Mouse (Mus musculus) limb, embryonic 13.5 days (tissue): Measurements from ENCODE around the gene Gsdme. TPM values are rescaled to one million over a fixed set of nuclear protein-coding genes. Genes with fewer than 3 reads are reported as not detected.

Source experiments
- ATAC-seq: fragments of 200-750 bp; cut with Nextera tagmentation; 2 replicates; pipeline ENCODE4 v1.8.0; 2017; ENCODE audit warnings: low read depth, moderate number of reproducible peaks, moderate TSS enrichment; ENCODE audit not compliant: low FRiP score
- H3K27ac ChIP-seq: fragments of 300-500 bp; sonication (generic); 2 replicates; pipeline ENCODE4 v1.5.1; 2015; ENCODE audit warnings: inconsistent platforms, mild to moderate bottlenecking, moderate library complexity
- H3K27me3 ChIP-seq: fragments of 300-500 bp; sonication (generic); 2 replicates; pipeline ENCODE4 v1.6.1; 2015; ENCODE audit warnings: mild to moderate bottlenecking, inconsistent platforms
- H3K36me3 ChIP-seq: fragments of 300-500 bp; sonication (generic); 2 replicates; pipeline ENCODE4 v1.6.1; 2015; ENCODE audit warnings: inconsistent platforms, mild to moderate bottlenecking, moderate library complexity
- H3K4me1 ChIP-seq: fragments of 300-500 bp; sonication (generic); 2 replicates; pipeline ENCODE4 v1.6.1; 2015; ENCODE audit warnings: inconsistent platforms
- H3K4me2 ChIP-seq: fragments of 300-500 bp; sonication (generic); replicated peaks from 2 replicates; pipeline ENCODE4 v1.6.1; 2015; ENCODE audit warnings: inconsistent platforms, mild to moderate bottlenecking, moderate library complexity
- H3K4me3 ChIP-seq: fragments of 300-500 bp; sonication (generic); 2 replicates; pipeline ENCODE4 v1.5.1; 2015; ENCODE audit warnings: moderate library complexity, mild to moderate bottlenecking, inconsistent platforms
- H3K9ac ChIP-seq: fragments of 300-500 bp; sonication (generic); 2 replicates; pipeline ENCODE4 v1.6.1; 2015; ENCODE audit warnings: mild to moderate bottlenecking, inconsistent platforms
- H3K9me3 ChIP-seq: fragments of 300-500 bp; sonication (generic); 2 replicates; pipeline ENCODE4 v1.6.1; 2016; ENCODE audit warnings: inconsistent platforms
- WGBS: fragments of 180-500 bp; shearing (Covaris S2); methylation state at CpG from one replicate; pipeline ENCODE4 v1.1.7; 2015; 5-methylcytosine and 5-hydroxymethylcytosine counted together
- polyA plus RNA-seq: library from polyadenylated mRNA; unstranded; fragments of >200 nt; fragmentation: Nextera tagmentation; extraction: Ambion mirVana; gene quantifications from 2 replicates; pipeline ENCODE4 v1.2.1, GENCODE M21; 2015

The Gsdme gene
- polyA plus RNA-seq, 1 experiment from 2014 or later = 51.0 TPM

DNA sequence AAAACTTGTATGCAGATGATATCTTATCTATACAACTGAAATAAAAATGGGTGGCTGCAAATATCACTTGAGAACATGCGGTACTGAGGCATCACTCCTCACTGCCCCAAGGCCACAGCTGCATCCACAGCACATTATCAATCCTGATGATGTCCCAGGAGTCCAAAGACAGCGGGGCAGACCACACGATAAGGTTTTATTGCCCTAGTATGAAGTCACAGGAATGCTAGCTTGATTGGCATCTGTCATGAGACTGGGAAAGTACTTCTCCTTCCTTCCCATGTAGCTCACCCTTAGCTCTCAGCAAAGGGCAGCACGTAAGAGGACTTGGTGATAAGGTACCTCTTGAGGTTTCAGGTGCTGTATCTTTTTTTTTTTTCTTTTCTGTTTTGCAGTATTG, 19.5 kb downstream of the Gsdme start:
- no peak for ATAC-seq
- H3K9me3 ChIP-seq = no peaks in the 10 kb centered on the region
- no peak overlapping the region for H3K4me2 ChIP-seq
- no peaks in the 10 kb centered on the region for H3K27me3 ChIP-seq
- H3K4me3 ChIP-seq = no peak overlapping the region
- H3K36me3 ChIP-seq = no peaks in the 10 kb centered on the region
- H3K4me1 ChIP-seq = no peaks in the 10 kb centered on the region
- H3K9ac ChIP-seq = no peak overlapping the region
- 80% methylated on average over 4 of the region's 4 CpGs for WGBS
- no peak overlapping the region for H3K27ac ChIP-seq

DNA sequence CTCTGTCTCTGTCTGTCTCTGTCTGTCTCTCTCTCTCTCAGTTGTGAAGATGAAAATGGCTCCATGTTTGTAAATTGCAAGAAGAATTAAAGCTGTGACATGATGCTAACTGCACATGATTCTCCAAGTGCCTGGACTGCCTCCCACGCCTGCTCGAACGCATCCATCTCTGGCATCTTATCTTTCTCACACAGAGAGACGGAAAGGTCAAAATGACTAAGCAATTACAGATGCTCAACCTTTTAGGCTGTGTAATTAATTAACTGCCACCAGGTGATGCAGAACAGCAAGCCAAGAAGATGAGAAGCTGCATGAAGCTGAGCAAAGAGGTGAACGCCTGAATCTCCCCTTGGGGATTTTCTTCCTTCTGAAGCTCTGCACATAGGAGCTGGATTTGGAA, 23.2 kb downstream of the Gsdme start:
- 51% methylated on average over 5 of the region's 5 CpGs for WGBS
- Histone ChIP-seq H3K4me1 (no peaks in the 10 kb centered on the region), H3K27ac (no peak overlapping the region), H3K4me2 (no peak overlapping the region), H3K36me3 (no peaks in the 10 kb centered on the region), H3K9ac (no peak overlapping the region), H3K9me3 (no peaks in the 10 kb centered on the region), H3K4me3 (no peak overlapping the region), H3K27me3 (no peaks in the 10 kb centered on the region)
- no peak for ATAC-seq

DNA sequence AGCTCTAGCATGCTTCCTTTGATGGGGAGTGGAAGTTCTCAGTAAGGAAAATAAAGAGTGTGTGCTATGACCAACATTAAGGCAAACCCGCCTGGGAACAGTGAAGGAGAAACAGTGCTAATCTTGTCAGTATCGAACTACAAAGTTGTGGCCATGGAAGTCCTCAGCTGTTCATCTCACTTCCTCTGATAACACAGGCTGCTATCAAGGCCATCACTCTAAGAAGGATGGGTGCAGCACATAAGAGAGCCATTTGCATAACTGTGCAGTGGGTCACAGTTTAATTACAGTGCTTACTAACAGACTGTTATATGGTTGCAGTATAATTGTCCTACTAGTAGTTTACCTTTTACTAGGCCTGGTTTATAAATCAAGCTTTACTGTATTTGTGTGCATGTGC, 23.8 kb downstream of the Gsdme start:
- no peak for ATAC-seq
- H3K4me3 ChIP-seq = no peak overlapping the region
- no peaks in the 10 kb centered on the region for H3K27me3 ChIP-seq
- H3K36me3 ChIP-seq = no peaks in the 10 kb centered on the region
- H3K4me1 ChIP-seq = no peaks in the 10 kb centered on the region
- no peak overlapping the region for H3K4me2 ChIP-seq
- H3K9ac ChIP-seq = no peak overlapping the region
- 92% methylated on average over 2 of the region's 2 CpGs for WGBS
- H3K9me3 ChIP-seq = no peaks in the 10 kb centered on the region
- no peak overlapping the region for H3K27ac ChIP-seq

DNA sequence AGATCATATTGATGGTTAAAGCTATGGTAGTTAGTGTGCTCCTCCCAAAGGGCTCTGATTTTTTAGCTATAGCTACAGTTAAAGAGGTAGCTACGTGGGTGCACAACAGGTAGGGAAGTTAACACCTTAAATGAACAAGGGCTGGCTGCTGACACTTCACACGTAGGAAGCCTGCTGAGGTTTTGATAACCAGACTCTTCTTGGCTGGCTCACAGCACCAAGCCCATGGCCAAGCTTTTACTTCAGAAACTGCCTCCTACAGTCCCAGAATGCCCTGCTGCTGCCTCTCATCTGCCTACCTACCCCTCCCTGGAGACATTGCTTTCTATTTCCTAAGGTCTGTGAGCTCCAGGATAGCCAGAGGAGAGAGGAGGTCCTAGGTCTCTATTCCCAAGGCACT, 25.7 kb downstream of the Gsdme start:
- Histone ChIP-seq H3K27ac (no peak overlapping the region), H3K4me3 (no peak overlapping the region), H3K9ac (no peak overlapping the region), H3K9me3 (no peaks in the 10 kb centered on the region), H3K4me2 (no peak overlapping the region), H3K4me1 (no peaks in the 10 kb centered on the region), H3K27me3 (no peaks in the 10 kb centered on the region), H3K36me3 (no peaks in the 10 kb centered on the region)
- no peak for ATAC-seq
- 75% methylated on average over 2 of the region's 2 CpGs for WGBS

DNA sequence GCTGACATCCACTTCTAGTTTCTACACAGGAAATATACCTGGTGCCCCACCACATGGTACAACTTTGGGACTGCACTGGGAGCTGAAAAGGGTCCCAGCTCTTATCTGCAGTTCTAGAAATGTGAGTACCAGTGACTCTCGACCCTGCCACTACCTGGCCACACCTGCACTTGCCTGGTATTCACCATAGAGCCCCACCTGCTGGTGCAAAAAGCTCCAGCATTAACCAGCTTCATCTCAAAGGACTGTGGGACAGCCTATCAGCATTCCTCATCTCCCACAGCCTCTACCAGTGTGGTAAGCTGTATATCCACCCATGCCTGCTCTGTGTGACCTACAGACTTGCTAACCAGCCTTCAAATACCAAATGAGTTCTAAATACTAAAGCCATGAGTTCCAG, 30.7 kb downstream of the Gsdme start:
- H3K9me3 ChIP-seq = no peaks in the 10 kb centered on the region
- H3K27me3 ChIP-seq = no peaks in the 10 kb centered on the region
- H3K27ac ChIP-seq = no peak overlapping the region
- H3K9ac ChIP-seq = no peak overlapping the region
- 44% methylated on average over 1 of the region's 1 CpGs for WGBS
- H3K4me2 ChIP-seq = no peak overlapping the region
- ATAC-seq = no peak
- no peak overlapping the region for H3K4me3 ChIP-seq
- no peaks in the 10 kb centered on the region for H3K36me3 ChIP-seq
- no peaks in the 10 kb centered on the region for H3K4me1 ChIP-seq

DNA sequence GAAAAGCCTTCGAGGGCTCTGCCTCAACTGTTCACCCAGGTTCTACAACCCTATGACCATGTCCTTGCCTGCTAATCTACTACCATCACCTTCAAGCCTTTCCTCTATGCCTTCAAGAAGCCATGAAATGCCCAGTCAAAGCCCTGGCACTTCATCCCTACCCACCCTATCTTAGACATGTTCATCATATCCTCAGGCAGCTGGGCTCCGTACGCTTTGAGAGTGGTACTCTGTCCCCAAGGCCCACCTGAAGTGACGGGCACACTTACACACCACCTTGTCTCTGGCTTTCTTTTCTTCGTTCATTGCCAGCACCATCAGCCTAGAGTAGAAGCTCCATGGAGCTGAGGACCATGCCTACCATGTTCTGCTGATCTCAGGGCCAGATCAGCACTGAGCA, 32.4 kb downstream of the Gsdme start:
- Histone ChIP-seq H3K4me1 (no peaks in the 10 kb centered on the region), H3K9ac (no peak overlapping the region), H3K9me3 (no peaks in the 10 kb centered on the region), H3K27ac (no peak overlapping the region), H3K27me3 (no peaks in the 10 kb centered on the region), H3K4me2 (no peak overlapping the region), H3K4me3 (no peak overlapping the region), H3K36me3 (no peaks in the 10 kb centered on the region)
- WGBS = 87% methylated on average over 5 of the region's 5 CpGs
- no peak for ATAC-seq

DNA sequence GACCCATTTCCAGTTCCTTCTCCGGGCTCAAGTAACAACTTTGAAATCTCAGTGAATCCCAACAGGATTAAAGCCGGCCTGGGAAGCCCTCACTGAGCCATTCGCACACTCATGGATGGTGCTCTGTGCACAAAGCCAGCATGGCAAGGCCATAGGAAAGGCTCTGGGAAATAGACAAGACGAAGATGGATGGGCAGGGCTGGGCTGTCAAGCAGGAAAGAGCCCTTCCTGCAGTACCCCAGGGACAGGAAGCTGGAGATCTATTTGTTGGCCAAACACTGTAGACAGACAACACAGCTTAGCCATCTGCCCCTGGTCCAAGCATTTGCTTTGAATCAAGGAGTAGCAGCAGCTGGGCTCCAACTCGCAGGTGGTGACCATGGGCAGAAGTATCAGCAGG, 35.5 kb downstream of the Gsdme start:
- WGBS = 77% methylated on average over 5 of the region's 5 CpGs
- H3K9me3 ChIP-seq = no peaks in the 10 kb centered on the region
- H3K27ac ChIP-seq = no peak overlapping the region
- H3K4me3 ChIP-seq = no peak overlapping the region
- no peaks in the 10 kb centered on the region for H3K4me1 ChIP-seq
- H3K9ac ChIP-seq = no peak overlapping the region
- H3K27me3 ChIP-seq = no peaks in the 10 kb centered on the region
- ATAC-seq = no peak
- no peak overlapping the region for H3K4me2 ChIP-seq
- no peaks in the 10 kb centered on the region for H3K36me3 ChIP-seq

DNA sequence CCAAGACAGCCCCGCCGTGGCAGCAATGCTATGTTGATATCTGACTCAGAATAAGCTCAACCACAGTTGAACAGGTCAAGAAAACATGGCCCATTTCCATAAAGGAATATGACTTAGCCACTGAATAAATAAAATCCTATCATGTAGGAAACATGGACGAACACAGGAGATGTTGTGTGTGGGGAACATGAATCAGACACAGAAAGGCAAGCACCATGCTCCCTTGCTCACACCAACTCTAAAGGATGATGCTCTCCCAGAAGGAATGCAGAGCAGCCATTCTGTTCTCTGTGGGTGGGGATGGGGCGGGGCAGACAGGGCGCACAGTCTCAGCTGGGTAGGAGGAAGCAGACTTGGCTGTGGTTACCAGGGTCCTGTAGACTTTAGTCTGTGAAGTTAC, 38.4 kb downstream of the Gsdme start:
- 79% methylated on average over 5 of the region's 5 CpGs for WGBS
- Histone ChIP-seq H3K27me3 (no peaks in the 10 kb centered on the region), H3K4me3 (no peak overlapping the region), H3K9ac (no peak overlapping the region), H3K9me3 (no peaks in the 10 kb centered on the region), H3K4me2 (no peak overlapping the region), H3K4me1 (no peaks in the 10 kb centered on the region), H3K36me3 (no peaks in the 10 kb centered on the region), H3K27ac (no peak overlapping the region)
- ATAC-seq = no peak

DNA sequence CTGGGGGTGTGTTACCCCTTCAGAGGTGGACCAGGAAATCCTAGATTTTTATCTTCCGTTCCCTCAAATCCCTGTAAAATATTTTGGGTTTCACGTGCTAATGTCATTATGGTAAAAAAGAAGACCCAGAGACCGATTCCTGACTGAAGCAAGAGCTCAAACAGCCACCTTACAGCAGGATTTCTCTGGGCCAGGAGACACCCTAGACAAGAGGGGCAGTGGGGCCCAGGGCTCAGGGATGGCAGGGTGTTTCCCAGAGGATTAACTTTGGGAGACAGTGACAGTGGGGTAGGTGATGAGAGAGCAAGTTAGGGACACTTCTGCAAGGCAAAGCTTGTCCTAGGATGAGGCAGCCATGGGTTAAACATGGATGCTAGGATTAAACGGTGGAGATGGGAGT, 40.1 kb downstream of the Gsdme start:
- no peak overlapping the region for H3K4me3 ChIP-seq
- 89% methylated on average over 4 of the region's 4 CpGs for WGBS
- no peak for ATAC-seq
- H3K4me1 ChIP-seq = no peaks in the 10 kb centered on the region
- H3K9me3 ChIP-seq = no peaks in the 10 kb centered on the region
- no peaks in the 10 kb centered on the region for H3K36me3 ChIP-seq
- H3K27ac ChIP-seq = no peak overlapping the region
- no peak overlapping the region for H3K9ac ChIP-seq
- H3K4me2 ChIP-seq = no peak overlapping the region
- no peaks in the 10 kb centered on the region for H3K27me3 ChIP-seq

DNA sequence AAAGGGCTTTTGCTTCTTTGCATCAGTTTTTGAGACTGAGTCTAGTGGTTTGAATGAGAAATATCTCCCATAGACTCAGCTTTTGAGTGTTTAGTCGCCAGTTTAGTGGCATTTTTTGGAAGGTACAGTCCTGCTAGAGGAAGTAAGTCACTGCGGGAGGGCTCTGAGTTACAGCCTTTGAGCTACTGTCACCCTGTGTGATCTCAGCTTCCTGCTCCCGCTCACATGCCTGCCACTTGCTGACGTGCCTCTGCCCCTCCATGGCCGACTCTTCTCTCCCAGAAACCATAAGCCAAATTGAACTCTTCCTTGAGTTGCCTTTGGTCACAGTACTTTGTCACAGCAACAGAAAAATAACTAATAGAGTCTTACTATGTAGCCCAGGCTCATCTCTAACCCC, 40.7 kb downstream of the Gsdme start:
- no peak for ATAC-seq
- WGBS = 78% methylated on average over 5 of the region's 5 CpGs
- Histone ChIP-seq H3K27ac (no peak overlapping the region), H3K9ac (no peak overlapping the region), H3K27me3 (no peaks in the 10 kb centered on the region), H3K9me3 (no peaks in the 10 kb centered on the region), H3K4me1 (no peaks in the 10 kb centered on the region), H3K4me3 (no peak overlapping the region), H3K4me2 (no peak overlapping the region), H3K36me3 (no peaks in the 10 kb centered on the region)

DNA sequence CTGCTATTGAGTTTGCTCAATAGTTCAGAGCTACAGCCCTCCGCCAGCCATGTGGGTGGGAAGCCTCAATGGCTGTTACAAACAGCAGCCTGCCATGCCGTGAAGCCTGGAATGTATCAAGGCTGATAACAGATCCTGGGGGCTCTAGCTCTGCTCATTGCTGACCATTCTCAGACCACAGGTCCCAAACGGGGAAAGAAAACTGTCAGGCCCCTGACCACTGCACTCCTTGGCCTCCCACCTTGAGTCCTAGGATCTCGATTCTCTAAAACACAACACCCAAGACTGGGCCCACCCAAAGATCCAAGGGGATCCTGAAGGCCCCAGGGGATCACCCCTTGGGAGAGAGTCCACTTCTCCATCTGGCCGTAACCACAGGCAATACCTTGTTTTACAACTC, 41.3 kb downstream of the Gsdme start:
- H3K27me3 ChIP-seq = no peaks in the 10 kb centered on the region
- H3K9ac ChIP-seq = no peak overlapping the region
- no peaks in the 10 kb centered on the region for H3K4me1 ChIP-seq
- no peak overlapping the region for H3K27ac ChIP-seq
- H3K4me3 ChIP-seq = no peak overlapping the region
- no peak overlapping the region for H3K4me2 ChIP-seq
- no peak for ATAC-seq
- no peaks in the 10 kb centered on the region for H3K36me3 ChIP-seq
- 65% methylated on average over 5 of the region's 5 CpGs for WGBS
- H3K9me3 ChIP-seq = no peaks in the 10 kb centered on the region

DNA sequence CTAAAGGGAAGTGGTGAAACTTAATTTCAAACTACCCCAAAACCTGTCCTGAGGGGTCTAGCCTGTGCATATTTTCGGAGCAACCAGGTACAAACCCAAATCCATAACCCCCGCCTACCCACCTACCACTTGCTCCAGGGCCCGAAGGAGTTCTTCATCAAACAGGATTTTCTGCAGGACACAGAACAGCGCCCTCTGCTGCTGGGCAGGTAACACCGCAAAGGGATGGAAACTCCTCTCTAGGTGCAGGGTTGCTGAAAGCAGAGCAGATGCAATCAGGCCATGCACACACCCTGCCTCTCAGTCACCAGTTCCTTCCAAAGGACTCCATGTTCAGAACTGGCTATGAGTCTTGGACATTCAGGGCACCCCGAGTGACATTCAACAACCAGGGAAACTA, 42.8 kb downstream of the Gsdme start:
- no peaks in the 10 kb centered on the region for H3K36me3 ChIP-seq
- H3K4me2 ChIP-seq = no peak overlapping the region
- no peak overlapping the region for H3K27ac ChIP-seq
- H3K27me3 ChIP-seq = no peaks in the 10 kb centered on the region
- H3K9me3 ChIP-seq = no peaks in the 10 kb centered on the region
- no peaks in the 10 kb centered on the region for H3K4me1 ChIP-seq
- no peak for ATAC-seq
- 52% methylated on average over 6 of the region's 6 CpGs for WGBS
- H3K9ac ChIP-seq = no peak overlapping the region
- no peak overlapping the region for H3K4me3 ChIP-seq

DNA sequence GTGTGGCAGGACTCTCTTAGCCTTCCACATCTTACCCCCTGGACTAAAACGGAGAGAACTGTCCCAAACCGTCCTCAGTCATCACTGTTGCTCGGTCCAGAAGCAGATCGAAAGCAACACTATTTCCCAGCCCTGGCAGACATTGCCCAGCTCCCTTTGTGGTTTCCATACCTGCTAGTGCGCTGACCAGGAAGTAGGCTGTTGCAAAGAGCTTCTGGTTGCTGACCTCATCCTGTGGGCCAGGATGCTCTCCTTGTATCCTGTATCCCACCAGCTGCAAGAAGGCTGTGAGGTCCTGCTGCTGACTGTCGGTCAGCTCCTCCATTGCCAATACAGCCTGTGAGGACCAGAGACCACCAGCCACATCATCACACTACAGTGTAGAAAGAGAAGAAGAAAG, 44.6 kb downstream of the Gsdme start:
- Histone ChIP-seq H3K9me3 (no peaks in the 10 kb centered on the region), H3K27ac (no peak overlapping the region), H3K4me1 (0 out of 2 replicates have a peak, but pooled peaks cover 5% of the 10 kb centered on the region), H3K27me3 (no peaks in the 10 kb centered on the region), H3K4me2 (no peak overlapping the region), H3K4me3 (no peak overlapping the region), H3K36me3 (no peaks in the 10 kb centered on the region), H3K9ac (no peak overlapping the region)
- WGBS = 86% methylated on average over 6 of the region's 6 CpGs
- ATAC-seq = no peak

DNA sequence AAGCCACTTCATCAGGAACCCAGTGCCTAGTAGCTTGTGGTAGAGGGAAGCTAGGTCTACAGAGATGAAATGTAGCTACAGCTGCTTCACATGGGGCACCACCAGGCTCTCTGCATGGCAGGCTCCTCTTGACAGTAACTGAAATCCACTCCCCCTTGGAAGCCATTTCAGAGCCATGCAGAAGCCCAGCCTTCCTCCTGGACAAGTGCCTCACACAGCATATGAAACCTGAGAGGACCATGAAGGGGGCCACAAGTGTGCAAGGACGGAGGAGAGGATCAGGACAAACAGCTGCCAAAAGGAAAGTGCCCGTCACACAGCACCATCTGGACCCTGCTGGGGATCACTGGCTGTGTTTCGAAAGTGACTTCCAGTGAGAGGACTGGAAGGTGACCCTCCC, 45.0 kb downstream of the Gsdme start:
- H3K27ac ChIP-seq = no peak overlapping the region
- H3K9ac ChIP-seq = no peak overlapping the region
- WGBS = 42% methylated on average over 3 of the region's 3 CpGs
- no peaks in the 10 kb centered on the region for H3K27me3 ChIP-seq
- no peak overlapping the region for H3K4me2 ChIP-seq
- no peaks in the 10 kb centered on the region for H3K36me3 ChIP-seq
- 0 out of 2 replicates have a peak, but pooled peaks cover 5% of the 10 kb centered on the region for H3K4me1 ChIP-seq
- peak; percentile 49 for ATAC-seq
- no peaks in the 10 kb centered on the region for H3K9me3 ChIP-seq
- no peak overlapping the region for H3K4me3 ChIP-seq
